Mouse (Mus musculus) splenic B cell, adult 2 months (primary cell): ENCODE data around the gene Zkscan8.
"Not testable (repeated sequence)": the region's sequence is repeated elsewhere in the genome, so short reads cannot be mapped to it uniquely, and the experiment has no call there.

Experiments used
- DNase-seq: peaks from one replicate; pipeline ENCODE4 v3.0.0-alpha.2; 2011; ENCODE audit warnings: low read depth, low spot score
- H3K27me3 ChIP-seq: 2 replicates; pipeline ENCODE4 v1.6.1; 2012; ENCODE audit warnings: mild to moderate bottlenecking, low read length, moderate library complexity, mixed read lengths; ENCODE audit not compliant: control insufficient read depth, poor library complexity, insufficient read depth, severe bottlenecking
- H3K36me3 ChIP-seq: 2 replicates; pipeline ENCODE4 v1.6.1; 2012; ENCODE audit warnings: mild to moderate bottlenecking, low read length, moderate library complexity, mixed read lengths; ENCODE audit not compliant: control insufficient read depth, poor library complexity, insufficient read depth, severe bottlenecking

Gene Zkscan8

GRCm38 (mm10) chr13:21530781-21531201 is at the start of gene Zkscan8:
Gene Zkscan8, minus strand, starts transcription at chr13:21531120.
- Histone ChIP-seq H3K36me3 (no peaks in the 10 kb centered on the region), H3K27me3 (no peaks in the 10 kb centered on the region)
- DNase-seq: peak; percentile 92

DNA sequence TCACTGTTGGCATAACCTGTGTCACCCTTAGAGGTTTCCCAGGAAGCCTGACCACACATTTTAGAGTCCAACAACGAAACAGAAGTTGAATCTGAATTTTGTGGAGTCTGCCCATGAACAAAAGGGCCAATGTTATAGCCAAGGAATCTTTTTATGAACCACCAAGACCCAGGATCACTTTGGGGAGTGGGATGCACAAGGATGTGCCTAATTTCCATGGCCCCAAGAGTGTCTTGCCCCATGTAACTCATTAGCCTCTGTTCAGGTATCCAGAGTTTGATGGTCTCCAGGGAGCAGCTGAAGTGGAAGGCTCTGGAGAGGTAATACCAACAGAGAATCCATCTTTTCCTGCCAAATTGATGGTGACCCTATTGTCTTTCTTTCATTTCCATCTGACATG is 28.9 kb upstream of the Zkscan8 start, which contains the start of gene Olfr1535:
Olfr1535 (minus strand) TSS at position 101 of the 400 bp plus-strand sequence.
- Histone ChIP-seq H3K36me3 (no peaks in the 10 kb centered on the region), H3K27me3 (no peaks in the 10 kb centered on the region)
- no peak for DNase-seq

DNA sequence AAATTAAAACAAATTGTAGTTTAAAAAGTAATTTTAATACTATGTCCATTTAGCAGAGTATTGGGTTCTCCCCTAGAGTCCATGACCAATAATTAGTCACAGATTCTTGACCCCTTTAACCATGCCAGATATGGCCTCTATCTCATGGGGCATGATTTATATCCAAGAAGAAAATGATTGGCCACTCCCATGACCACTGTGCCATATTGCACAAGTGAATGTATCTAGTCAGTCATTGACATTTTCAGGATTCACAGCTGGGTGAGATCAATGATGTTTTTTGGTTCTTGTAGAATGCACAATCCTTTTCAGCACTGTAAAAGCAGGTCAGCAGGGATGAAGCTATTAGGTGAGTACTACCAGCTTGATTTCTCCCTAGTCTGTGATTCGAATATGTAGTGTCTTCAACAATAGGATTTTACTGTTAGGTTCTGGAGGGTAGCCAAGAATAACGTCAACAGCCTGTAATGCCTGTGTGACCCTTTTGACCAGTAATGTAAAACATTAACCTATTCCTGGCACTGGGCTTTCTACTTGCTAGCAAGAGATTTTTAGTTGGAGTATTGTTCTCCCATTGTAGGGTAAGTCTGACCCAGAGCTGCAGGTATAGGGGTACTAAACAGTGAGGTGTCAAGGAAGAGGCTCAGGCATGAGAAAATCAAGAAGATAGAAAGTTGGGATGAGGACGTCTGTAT is 19.6 kb upstream of the Zkscan8 start:
- DNase-seq: no peak
- Histone ChIP-seq H3K27me3 (no peaks in the 10 kb centered on the region), H3K36me3 (no peaks in the 10 kb centered on the region)

- DNase-seq: no peak
- Histone ChIP-seq H3K27me3 (no peaks in the 10 kb centered on the region), H3K36me3 (no peaks in the 10 kb centered on the region)
Observed at GRCm38 (mm10) chr13:21549487-21549886, 18.6 kb upstream of the Zkscan8 start.

DNA sequence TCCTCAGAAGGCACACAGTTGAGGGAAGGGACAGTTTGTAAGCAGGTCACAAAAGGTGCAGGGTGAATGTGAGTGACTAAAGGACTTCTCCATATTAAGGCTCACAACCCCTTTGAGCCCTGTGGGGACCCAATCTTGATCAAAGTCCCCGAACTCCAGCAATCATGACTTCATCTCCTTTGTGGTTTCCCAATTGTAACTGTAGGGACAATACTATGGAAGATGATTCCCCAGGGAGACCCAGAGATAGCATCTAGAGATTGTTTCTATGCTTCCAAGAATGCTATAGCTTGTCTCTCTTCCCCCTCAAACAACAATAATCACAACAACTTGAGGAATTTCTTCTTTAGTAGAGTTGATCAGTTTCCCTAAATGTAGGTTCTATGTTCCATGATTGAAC is 11.8 kb upstream of the Zkscan8 start, which contains the start of gene Olfr1366:
Olfr1366 (minus strand) TSS at position 101 of the 400 bp plus-strand sequence.
- Histone ChIP-seq H3K27me3 (no peaks in the 10 kb centered on the region), H3K36me3 (no peaks in the 10 kb centered on the region)
- DNase-seq: no peak

DNA sequence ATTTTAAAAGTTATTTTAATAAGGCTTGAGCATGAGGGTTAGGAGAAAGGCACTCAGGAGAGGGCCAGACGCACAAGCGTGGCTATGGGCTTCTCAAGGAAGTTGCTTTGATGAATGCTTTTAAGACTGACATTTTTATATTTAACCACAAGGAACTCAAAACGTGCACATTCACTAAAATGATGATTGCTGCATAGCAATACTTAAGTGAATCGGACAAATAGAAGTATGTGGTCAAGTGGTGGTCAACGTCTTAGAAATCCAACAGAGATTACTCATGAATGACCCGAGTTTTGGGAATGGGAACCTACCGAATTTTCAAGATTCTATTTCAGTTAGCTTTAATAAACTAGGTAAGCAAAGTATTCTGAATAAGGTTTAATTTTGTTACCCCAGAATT is 784 bp downstream of the Zkscan8 start:
- no peaks in the 10 kb centered on the region for H3K27me3 ChIP-seq
- no peaks in the 10 kb centered on the region for H3K36me3 ChIP-seq
- DNase-seq: no peak

- H3K27me3 ChIP-seq: no peaks in the 10 kb centered on the region
- peak; percentile 88 for DNase-seq
- H3K36me3 ChIP-seq: no peaks in the 10 kb centered on the region
Observed at GRCm38 (mm10) chr13:21506221-21506649, 24.7 kb downstream of the Zkscan8 start.

DNA sequence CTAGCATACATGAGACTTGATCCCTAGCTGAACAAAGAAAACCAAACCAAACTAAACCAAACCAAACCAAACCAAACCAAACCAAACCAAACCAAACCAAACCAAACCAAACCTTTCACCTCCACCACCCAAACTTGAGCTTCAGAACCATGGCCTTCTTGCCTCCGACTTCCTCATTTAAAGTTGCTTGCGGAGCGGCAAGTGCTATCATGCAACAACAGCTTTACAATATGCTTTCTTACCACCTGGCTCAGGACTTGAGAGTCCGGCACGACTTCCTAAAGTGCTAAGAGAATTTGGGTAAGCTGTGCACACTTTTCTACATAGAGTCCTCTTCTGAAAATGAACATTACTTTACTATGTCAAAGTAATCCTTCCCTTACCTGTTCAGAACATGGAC is 28.6 kb downstream of the Zkscan8 start:
- Histone ChIP-seq H3K27me3 (no peaks in the 10 kb centered on the region), H3K36me3 (no peaks in the 10 kb centered on the region)
- no peak for DNase-seq

- not testable (repeated sequence) for DNase-seq, H3K36me3 ChIP-seq, H3K27me3 ChIP-seq
Observed at GRCm38 (mm10) chr13:21501182-21501581, 29.7 kb downstream of the Zkscan8 start, which contains the start of gene Gm11273. Gene Gm11273, minus strand, starts transcription at chr13:21501418.

DNA sequence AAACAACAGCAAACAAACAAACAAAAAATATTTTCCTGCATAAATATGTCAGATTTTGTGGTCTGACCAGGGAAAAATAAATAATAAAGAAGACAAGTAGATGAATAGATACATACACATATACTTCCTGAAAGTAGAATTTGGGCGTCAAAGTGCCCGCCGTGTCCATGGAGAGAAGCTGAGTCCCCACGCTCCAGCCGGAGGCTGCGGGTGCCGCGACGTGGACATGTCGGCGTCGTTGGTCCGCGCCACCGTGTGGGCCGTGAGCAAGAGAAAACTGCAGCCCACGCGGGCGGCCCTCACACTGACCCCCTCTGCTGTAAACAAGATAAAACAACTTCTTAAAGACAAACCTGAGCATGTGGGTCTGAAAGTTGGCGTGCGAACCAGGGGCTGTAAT is 35.8 kb downstream of the Zkscan8 start, which contains the start of gene AK157302:
AK157302 (plus strand) TSS at position 144 of the 400 bp plus-strand sequence.
- no peaks in the 10 kb centered on the region for H3K27me3 ChIP-seq
- no peak for DNase-seq
- H3K36me3 ChIP-seq: no peaks in the 10 kb centered on the region

DNA sequence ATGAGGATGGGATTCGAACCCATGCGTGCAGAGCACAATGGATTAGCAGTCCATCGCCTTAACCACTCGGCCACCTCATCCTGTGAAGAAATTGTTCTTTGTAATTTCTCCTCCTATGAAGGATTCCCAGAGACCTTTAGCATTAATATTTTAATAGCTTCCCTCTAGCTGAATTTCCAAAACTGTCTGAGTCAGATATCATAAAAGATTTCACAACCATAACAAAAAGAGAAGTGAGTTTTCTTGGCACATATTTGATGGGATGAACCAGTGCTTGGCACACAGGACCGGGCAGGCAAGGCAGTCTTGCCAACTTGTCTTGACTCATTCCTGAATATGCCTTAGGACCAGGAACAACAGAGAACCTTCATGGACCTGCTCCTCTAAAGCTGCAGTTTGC is 38.1 kb downstream of the Zkscan8 start:
- DNase-seq: no peak
- H3K27me3 ChIP-seq: no peaks in the 10 kb centered on the region
- no peaks in the 10 kb centered on the region for H3K36me3 ChIP-seq

DNA sequence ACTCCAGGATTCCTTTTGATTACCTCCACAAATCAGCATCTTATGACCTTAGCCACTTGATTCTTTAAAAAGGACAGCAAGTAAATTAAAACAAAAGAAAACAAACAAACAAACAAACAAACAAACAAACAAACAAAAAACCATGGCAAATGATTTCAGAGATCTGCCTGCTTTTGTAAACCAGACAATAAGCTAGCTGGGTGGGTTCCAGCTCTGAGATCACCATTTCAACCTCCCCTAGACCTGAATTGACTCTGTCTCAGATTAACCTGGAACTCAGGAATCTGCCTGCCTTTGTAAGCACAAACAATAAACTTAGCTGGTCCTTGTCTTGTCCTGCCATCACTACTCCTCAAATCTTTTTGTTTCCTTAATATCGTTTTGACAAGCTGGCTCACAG is 44.0 kb downstream of the Zkscan8 start:
- DNase-seq: no peak
- Histone ChIP-seq H3K27me3 (no peaks in the 10 kb centered on the region), H3K36me3 (no peaks in the 10 kb centered on the region)

- not testable (repeated sequence) for H3K36me3 ChIP-seq, H3K27me3 ChIP-seq, DNase-seq
Observed at GRCm38 (mm10) chr13:21478759-21479670, 51.9 kb downstream of the Zkscan8 start, which contains the start of the genes Zkscan4 and Gm10065. Gene Zkscan4, plus strand, starts transcription at chr13:21478907. Gene Gm10065, minus strand, starts transcription at chr13:21479441.

DNA sequence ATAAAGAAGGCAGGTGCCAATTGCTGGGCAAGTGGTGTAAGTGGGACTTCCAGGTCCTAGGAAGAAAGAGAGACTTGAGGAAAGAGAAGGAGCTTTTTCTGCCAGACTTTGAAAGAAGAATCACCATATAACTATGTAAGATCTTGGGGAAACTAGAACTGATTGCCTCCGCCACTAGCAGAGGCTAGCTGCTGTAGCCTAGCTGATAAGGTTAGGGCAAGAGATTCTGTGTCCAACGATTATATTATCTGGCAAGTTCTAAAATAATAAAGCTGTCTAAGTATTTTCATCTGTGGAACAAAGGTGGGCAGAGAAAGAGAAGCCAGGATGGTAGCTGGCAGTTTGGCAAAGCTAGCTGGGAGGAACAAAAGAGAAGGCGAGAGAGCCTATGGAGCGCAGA is 58.5 kb downstream of the Zkscan8 start:
- no peaks in the 10 kb centered on the region for H3K36me3 ChIP-seq
- DNase-seq: no peak
- H3K27me3 ChIP-seq: no peaks in the 10 kb centered on the region

DNA sequence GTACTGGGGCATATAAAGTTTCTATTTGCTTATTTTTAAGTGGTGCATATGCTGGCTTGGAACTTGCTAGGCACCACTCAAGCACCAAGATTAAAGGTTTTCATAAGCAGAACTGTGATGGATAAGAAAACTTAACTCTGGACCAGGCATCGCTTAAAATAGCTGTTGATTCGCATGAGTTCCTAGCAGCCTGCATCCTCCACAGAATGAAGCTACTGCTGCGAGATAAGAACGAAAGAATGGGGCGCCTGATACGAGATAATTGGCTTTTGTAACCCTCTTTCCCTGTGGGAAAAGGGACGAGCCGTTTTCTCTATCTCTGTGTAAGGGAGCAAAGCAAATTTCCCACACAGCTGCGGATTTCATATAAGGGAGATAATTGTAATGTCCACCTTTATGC is 61.8 kb downstream of the Zkscan8 start:
- H3K27me3 ChIP-seq: no peaks in the 10 kb centered on the region
- DNase-seq: no peak
- no peaks in the 10 kb centered on the region for H3K36me3 ChIP-seq
